Mouse (Mus musculus) adipocyte (in vitro differentiated cells): ENCODE measurements around the gene Ifnar1.

Experiments
- DNase-seq: peaks from one replicate; pipeline ENCODE4 v3.0.0-alpha.2; 2016; ENCODE audit warnings: low spot score

Gene Ifnar1

DNA sequence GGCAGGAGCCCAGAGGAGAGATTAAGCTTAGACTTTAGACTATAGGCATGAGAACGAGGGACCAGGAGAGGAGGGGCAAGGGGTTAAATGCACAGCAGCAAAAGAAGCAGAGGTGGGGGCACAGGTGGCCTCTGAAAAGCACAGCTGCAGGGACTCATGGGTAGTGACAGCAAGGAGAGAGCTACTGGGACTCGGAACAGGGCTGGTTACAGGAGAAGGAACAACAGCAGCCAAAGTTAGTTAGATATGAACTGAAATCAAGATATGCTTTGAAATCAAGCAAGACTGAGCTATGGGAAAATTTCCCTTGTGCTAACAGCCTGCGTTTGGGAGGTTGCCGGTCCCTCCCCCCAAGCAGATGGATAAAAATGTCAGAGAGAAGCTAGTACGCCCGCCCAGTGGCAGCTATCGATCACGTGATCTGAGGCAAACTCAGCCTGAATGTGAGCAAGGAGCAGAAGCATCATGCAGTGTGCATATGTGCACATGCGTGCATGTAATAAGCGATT lies 56.6 kb downstream of the Ifnar1 start:
- DNase-seq: no peak

GRCm38 (mm10) chr16:91543619-91544018 lies 58.6 kb downstream of the Ifnar1 start:
- no peak for DNase-seq

DNA sequence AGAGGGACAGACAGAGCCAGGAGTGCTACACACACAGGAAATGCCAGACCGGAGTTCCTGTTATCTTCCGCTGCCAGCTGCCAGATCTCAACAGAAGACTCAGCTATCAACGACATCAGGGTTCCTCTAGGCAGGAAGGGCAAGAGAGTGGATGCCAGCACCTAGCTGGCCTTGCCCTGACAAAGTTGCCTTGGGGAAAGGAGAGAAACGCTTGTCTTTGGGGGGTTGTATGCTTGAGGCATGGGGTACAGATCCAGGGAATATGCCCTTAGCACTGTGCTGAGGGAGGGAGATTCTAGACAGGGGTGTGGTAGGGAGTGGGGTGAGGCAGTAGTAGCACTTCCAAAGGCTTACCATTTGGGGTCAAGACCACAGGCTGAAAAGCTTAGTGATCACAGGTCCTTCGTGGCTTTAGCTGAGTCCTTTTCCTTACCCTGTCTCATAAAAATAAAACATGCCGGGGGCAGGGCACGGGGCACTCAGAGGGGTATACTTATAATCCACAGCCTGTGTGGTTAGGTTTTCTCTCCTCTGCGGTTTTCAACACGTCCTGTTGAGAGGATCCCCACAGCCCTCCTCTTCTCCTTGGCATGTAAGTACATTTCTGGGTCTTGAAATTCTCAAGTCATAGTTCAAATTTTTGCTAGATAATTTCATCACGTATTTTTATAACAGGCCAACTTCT lies 60.7 kb downstream of the Ifnar1 start:
- no peak for DNase-seq

- no peak for DNase-seq
Measured at GRCm38 (mm10) chr16:91546391-91546835, 61.4 kb downstream of the Ifnar1 start.

GRCm38 (mm10) chr16:91546836-91547741 lies 62.1 kb downstream of the Ifnar1 start, which contains the start of gene Ifngr2:
TSS of gene Ifngr2 (plus strand) at chr16:91547072.
- peak; percentile 59 for DNase-seq

GRCm38 (mm10) chr16:91547974-91548373 lies 62.9 kb downstream of the Ifnar1 start:
- no peak for DNase-seq

DNA sequence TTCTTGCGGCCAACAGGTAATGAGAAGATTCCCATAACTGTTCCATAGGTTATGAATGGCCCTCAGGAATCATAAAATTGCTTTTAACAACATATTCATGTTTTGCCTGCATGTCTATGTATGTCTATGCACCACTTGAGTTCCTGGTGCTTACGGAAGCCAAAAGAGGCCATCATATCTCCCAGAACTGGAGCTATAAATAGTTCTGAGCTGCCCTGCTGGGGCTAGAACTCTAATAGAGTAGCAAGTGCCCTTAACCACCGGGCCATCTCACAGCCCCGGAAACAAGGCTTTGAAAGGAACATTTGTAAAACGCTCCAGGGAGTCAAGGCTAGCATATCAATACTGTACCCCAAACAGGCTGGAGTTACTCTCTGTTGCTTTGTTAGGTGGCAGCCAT lies 63.5 kb downstream of the Ifnar1 start:
- no peak for DNase-seq

GRCm38 (mm10) chr16:91548996-91549395 lies 64.0 kb downstream of the Ifnar1 start:
- no peak for DNase-seq

GRCm38 (mm10) chr16:91549616-91550015 lies 64.6 kb downstream of the Ifnar1 start:
- DNase-seq: no peak

DNA sequence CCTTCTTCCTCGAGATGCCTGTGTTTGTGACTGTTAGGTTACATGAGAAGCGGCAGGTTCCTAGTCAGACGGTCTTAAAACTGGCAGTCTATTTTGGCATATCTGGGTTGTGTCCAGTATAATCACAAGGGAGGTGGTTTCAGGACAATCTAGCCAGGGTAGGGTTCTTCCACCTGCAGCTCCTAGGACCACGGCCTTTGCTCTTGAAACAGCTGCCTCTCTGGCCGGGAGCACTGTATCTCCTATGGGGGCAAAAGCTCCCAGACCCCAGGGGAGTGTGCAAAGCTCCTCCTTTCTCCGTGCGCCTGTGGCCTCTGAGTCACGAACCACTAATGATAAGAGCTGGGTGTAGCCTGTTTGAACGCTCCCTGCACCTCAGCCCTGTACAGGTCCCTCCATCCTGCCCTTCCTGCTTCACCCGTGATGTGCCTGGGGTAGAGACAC lies 66.1 kb downstream of the Ifnar1 start:
- no peak for DNase-seq

DNA sequence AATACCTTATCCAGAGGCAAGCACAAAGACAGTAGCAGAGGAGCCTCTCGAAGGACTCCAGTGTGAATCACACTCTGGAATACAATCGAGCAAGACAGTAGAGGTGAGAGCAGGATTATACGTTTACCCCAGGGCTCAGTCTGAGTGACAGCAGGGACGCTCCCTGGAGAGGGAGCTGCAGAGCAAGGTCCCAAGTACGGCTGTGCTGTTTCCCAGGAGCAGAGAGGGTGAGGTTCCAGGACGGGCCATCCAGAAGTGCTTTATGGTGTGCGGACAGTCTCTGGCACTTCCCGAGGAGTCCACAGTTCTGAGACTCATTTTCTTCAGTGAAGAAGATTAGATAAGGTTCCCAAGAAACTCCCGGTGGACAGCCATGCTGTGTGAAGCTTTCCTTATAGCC lies 67.0 kb downstream of the Ifnar1 start:
- no peak for DNase-seq

DNA sequence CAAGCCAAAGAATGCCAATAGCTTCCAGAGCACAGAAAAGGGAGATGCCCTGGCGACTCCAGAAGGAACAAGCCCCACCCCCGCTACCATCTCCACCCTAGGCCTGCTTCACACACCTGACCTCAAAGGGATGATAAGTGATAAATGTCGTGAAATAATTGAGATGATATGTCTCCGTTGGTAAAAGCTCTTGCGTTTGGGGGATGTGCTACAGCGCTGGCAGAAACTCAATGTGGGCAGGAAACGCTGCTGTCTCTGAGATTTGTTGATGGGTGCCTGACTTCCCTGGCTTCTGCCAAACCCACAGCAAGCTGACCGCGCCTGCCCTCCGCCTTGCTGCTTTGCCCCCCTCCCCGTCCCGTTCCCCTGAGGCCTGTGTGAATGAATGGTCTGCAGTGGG lies 68.6 kb downstream of the Ifnar1 start:
- DNase-seq: no peak

DNA sequence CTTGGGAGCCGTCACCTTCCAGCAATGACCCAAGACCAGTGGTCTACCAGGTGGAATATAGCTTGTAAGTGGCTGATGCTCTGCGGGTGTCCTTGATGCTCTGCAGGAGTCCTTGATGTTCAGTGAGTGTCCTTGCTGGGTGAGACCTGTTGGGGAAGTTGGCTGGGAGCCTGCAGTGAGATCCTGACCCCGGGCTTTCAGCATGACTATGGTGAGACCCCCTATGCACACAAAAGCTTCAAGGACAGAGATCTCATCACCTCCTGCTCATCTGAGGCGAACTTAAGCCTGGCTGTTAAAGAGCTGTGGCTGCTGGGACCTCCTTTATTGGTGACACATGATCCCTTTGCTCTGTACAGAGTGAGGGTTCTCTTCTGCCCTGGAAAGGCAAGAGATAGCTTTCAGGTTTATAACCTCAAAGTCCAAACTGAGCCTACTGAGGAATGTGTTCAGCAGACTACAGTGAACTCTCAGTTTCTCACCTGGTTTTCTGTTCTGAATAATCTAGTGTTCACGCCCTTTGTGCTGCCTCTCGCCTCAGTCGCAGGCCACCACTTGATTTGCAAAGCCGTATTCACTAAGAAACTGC lies 70.1 kb downstream of the Ifnar1 start:
- DNase-seq: no peak

- peak; percentile 58 for DNase-seq
Measured at GRCm38 (mm10) chr16:91556659-91557058, 71.6 kb downstream of the Ifnar1 start.
